Mouse (Mus musculus) cerebellum, adult 2 months (tissue): ENCODE data around the gene Lefty2.

Experiments used
- CTCF ChIP-seq: fragments of 200-500 bp; IDR thresholded peaks from 2 replicates; pipeline ENCODE4 v1.5.1; 2011; ENCODE audit warnings: low read depth, mild to moderate bottlenecking, control low read depth, low read length, moderate library complexity, borderline replicate concordance; ENCODE audit not compliant: insufficient read depth
- POLR2A ChIP-seq: fragments of 200-500 bp; IDR thresholded peaks from 2 replicates; pipeline ENCODE4 v1.6.1; 2011; ENCODE audit warnings: low read length, control low read depth, borderline replicate concordance; ENCODE audit not compliant: insufficient read depth

- TF ChIP-seq POLR2A, result no peak
- no peak for TF ChIP-seq CTCF
Observed at GRCm38 (mm10) chr1:180874615-180875014, 18.3 kb upstream of the Lefty2 start.
